Mouse (Mus musculus) lung, embryonic 14.5 days (tissue): Measurements from ENCODE around the gene Cd59b. TPM values are rescaled to one million over a fixed set of nuclear protein-coding genes. Genes with fewer than 3 reads are reported as not detected.
"Not testable (repeated sequence)": the region's sequence is repeated elsewhere in the genome, so short reads cannot be mapped to it uniquely, and the experiment has no call there.

Experiments
- ATAC-seq: fragments of 200-750 bp; cut with Nextera tagmentation; 2 replicates; pipeline ENCODE4 v1.8.0; 2017; ENCODE audit warnings: mild to moderate bottlenecking, moderate TSS enrichment, moderate library complexity; ENCODE audit not compliant: insufficient read depth
- DNase-seq: peaks from one replicate; pipeline ENCODE4 v3.0.0-alpha.2; 2015
- H3K27ac ChIP-seq: fragments of 300-500 bp; sonication (generic); 2 replicates; pipeline ENCODE4 v1.5.1; 2014; ENCODE audit warnings: low read depth, mild to moderate bottlenecking, moderate library complexity
- H3K27me3 ChIP-seq: fragments of 300-500 bp; sonication (generic); 2 replicates; pipeline ENCODE4 v1.6.1; 2014; ENCODE audit warnings: low read length, control low read depth; ENCODE audit not compliant: insufficient read depth
- H3K36me3 ChIP-seq: fragments of 300-500 bp; sonication (generic); 2 replicates; pipeline ENCODE4 v1.6.1; 2014; ENCODE audit warnings: control low read depth; ENCODE audit not compliant: insufficient read depth
- H3K4me1 ChIP-seq: fragments of 300-500 bp; sonication (generic); 2 replicates; pipeline ENCODE4 v1.6.1; 2014; ENCODE audit warnings: antibody characterized with exemption, control low read depth; ENCODE audit not compliant: insufficient read depth
- H3K4me2 ChIP-seq: fragments of 300-500 bp; sonication (generic); 2 replicates; pipeline ENCODE4 v1.6.1; 2014; ENCODE audit warnings: mild to moderate bottlenecking
- H3K4me3 ChIP-seq: fragments of 300-500 bp; sonication (generic); 2 replicates; pipeline ENCODE4 v1.5.1; 2014; ENCODE audit warnings: low read depth, low read length
- H3K9ac ChIP-seq: fragments of 300-500 bp; sonication (generic); 2 replicates; pipeline ENCODE4 v1.6.1; 2014
- H3K9me3 ChIP-seq: fragments of 300-500 bp; sonication (generic); 2 replicates; pipeline ENCODE4 v1.6.1; 2016; ENCODE audit warnings: low read depth, low read length, control low read depth
- CTCF ChIP-seq: IDR thresholded peaks from 2 replicates; pipeline ENCODE4 v1.5.1; 2016; ENCODE audit warnings: antibody characterized with exemption, low read depth
- WGBS: fragments of 180-500 bp; shearing (Covaris S2); extraction: QIAGEN DNeasy Blood & Tissue Kit; methylation state at CpG from one replicate; pipeline ENCODE4 v1.1.7; 2014; 5-methylcytosine and 5-hydroxymethylcytosine counted together
- polyA plus RNA-seq: library from polyadenylated mRNA; unstranded; fragments of >200 nt; fragmentation: Nextera tagmentation; extraction: Ambion mirVana; gene quantifications from 2 replicates; pipeline ENCODE4 v1.2.1, GENCODE M21; 2014

The Cd59b gene
- polyA plus RNA-seq, 1 experiment from 2014 or later, result 4.5 TPM

- TF ChIP-seq CTCF, result no peak
- Histone ChIP-seq H3K4me2 (no peak overlapping the region), H3K9me3 (no peaks in the 10 kb centered on the region), H3K4me3 (no peak overlapping the region), H3K36me3 (no peaks in the 10 kb centered on the region), H3K27ac (no peak overlapping the region), H3K27me3 (no peaks in the 10 kb centered on the region), H3K4me1 (0 out of 2 replicates have a peak, but pooled peaks cover 6% of the 10 kb centered on the region), H3K9ac (no peak overlapping the region)
- DNase-seq (no peak), ATAC-seq (no peak)
- 42% methylated on average over 1 of the region's 1 CpGs for WGBS
Observed at GRCm38 (mm10) chr2:104099946-104100345, 30.3 kb downstream of the Cd59b start.

DNA sequence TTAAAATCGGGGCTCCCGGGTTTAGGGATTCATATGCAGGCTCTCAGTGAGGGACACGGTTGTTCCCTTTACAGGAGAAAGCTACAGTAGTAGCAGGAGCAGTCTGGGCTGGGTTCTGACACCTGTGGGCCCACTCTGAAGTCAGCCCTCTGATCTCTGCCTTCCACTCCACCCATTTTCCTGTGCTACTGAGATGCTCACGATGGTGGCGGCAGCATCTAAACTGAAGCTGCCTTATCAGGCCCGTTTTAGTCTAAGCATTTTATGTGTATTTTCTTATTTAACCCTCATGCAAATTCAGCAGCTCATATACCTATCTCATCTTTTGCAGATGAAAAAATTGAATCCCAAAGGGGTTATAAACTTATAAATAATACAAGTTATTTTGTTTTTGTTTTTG, 35.2 kb downstream of the Cd59b start:
- Histone ChIP-seq H3K9me3 (no peaks in the 10 kb centered on the region), H3K27me3 (no peaks in the 10 kb centered on the region), H3K4me2 (no peak overlapping the region), H3K4me1 (no peaks in the 10 kb centered on the region), H3K4me3 (no peak overlapping the region), H3K9ac (no peak overlapping the region), H3K36me3 (no peaks in the 10 kb centered on the region), H3K27ac (no peak overlapping the region)
- 79% methylated on average over 6 of the region's 6 CpGs for WGBS
- ATAC-seq (no peak), DNase-seq (no peak)
- TF ChIP-seq CTCF, result no peak

DNA sequence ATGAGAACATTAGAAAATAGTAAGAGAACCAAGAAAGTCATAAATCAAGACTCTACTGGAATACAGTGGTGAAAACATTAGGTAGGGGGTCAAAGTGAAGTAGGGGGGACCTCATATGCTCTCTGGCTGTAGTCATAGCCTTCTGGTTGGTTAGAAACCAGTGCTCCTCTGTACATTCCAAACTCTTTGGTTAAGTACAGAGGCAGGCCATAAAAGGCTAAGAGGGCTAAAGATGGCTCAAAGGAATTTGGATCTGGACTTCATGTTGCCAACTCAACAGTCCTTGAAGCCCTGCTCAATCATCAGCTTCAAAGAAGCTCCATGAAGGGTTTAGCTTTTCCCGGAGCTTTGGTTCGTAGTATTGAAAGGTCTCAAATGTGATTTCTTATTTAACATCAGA, 39.4 kb downstream of the Cd59b start:
- not testable (repeated sequence) for H3K9ac ChIP-seq, H3K4me1 ChIP-seq, H3K4me2 ChIP-seq, H3K4me3 ChIP-seq, DNase-seq, ATAC-seq, H3K27me3 ChIP-seq, H3K27ac ChIP-seq, H3K9me3 ChIP-seq, H3K36me3 ChIP-seq
- 78% methylated on average over 2 of the region's 2 CpGs for WGBS

DNA sequence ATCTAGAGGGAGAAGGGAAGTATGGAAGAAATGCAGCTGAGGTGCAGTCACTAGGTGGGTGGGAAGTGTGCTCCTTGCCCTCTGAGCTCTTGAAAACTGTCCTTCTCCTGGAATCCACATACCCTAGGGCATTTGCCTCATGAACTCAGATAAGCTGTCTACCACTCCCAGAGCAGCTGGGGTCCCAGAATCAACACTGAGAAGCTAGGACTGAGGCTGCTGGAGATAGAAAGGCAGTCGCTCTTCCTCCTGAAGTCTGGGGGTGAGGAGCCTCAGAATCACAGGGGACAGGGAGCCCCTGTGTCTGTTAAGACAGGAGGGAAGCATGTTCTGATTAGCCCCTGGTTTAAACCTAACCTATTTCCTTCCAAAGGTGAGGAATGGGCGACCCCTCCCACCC, 39.9 kb downstream of the Cd59b start:
- no peaks in the 10 kb centered on the region for H3K36me3 ChIP-seq
- H3K9me3 ChIP-seq, result no peaks in the 10 kb centered on the region
- ATAC-seq (no peak), DNase-seq (no peak)
- 51% methylated on average over 2 of the region's 2 CpGs for WGBS
- TF ChIP-seq CTCF, result no peak
- no peaks in the 10 kb centered on the region for H3K4me1 ChIP-seq
- no peak overlapping the region for H3K4me3 ChIP-seq
- peak overlapping the region; percentile 6; the same call in 1 of the 2 replicates for H3K27ac ChIP-seq
- H3K9ac ChIP-seq, result no peak overlapping the region
- H3K27me3 ChIP-seq, result no peaks in the 10 kb centered on the region
- no peak overlapping the region for H3K4me2 ChIP-seq

- Histone ChIP-seq H3K27me3 (no peaks in the 10 kb centered on the region), H3K9me3 (no peaks in the 10 kb centered on the region), H3K36me3 (no peaks in the 10 kb centered on the region), H3K4me1 (no peaks in the 10 kb centered on the region), H3K9ac (no peak overlapping the region), H3K4me3 (no peak overlapping the region), H3K27ac (peak overlapping the region; percentile 6; the same call in 1 of the 2 replicates), H3K4me2 (no peak overlapping the region)
- TF ChIP-seq CTCF, result no peak
- DNase-seq (no peak), ATAC-seq (no peak)
- 83% methylated on average over 4 of the region's 4 CpGs for WGBS
Observed at GRCm38 (mm10) chr2:104110031-104110430, 40.4 kb downstream of the Cd59b start.

DNA sequence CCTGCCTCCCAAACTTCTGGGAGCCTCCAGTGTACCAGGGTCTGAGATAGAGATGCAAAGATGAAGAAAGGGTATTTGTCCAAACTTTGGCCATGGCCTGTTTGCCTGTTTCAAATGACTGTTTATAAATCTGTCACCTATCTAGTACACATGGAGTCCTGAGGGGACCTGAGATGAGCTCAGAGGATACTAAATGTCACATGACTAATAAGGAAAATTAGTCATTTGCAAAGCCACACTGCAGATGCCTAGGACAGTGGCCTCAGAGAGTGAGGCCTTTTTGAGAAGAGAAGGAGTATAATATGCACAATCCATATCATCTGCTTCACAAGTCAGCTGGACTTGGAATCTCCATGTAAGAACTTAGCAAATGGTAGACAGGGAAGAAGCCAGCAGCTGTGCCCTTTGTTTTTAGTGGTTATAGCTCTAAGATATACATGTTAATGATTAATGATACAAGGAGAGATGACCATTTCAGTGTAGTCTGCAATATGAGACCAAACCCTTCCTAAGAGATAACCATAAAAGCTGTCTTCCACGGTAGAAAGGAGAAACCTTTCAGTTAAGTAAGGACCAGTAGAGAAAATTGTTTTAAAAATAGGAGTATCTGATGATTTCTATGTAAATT, 41.6 kb downstream of the Cd59b start:
- not testable (repeated sequence) for H3K27me3 ChIP-seq, H3K4me3 ChIP-seq, H3K27ac ChIP-seq, ATAC-seq, H3K4me2 ChIP-seq, H3K9ac ChIP-seq, H3K36me3 ChIP-seq, DNase-seq, H3K9me3 ChIP-seq, H3K4me1 ChIP-seq
- WGBS, result no CpG with 5 or more reads among the region's 1 CpGs

GRCm38 (mm10) chr2:104113563-104113962, 43.9 kb downstream of the Cd59b start:
- not testable (repeated sequence) for H3K4me3 ChIP-seq, H3K27ac ChIP-seq, H3K9ac ChIP-seq, DNase-seq, H3K27me3 ChIP-seq, H3K4me1 ChIP-seq, H3K9me3 ChIP-seq, H3K36me3 ChIP-seq, ATAC-seq, H3K4me2 ChIP-seq

- Histone ChIP-seq H3K9ac (no peak overlapping the region), H3K27ac (no peak overlapping the region), H3K4me3 (no peak overlapping the region), H3K27me3 (no peaks in the 10 kb centered on the region), H3K36me3 (no peaks in the 10 kb centered on the region), H3K9me3 (no peaks in the 10 kb centered on the region), H3K4me2 (no peak overlapping the region), H3K4me1 (no peaks in the 10 kb centered on the region)
- ATAC-seq (no peak), DNase-seq (no peak)
- TF ChIP-seq CTCF, result no peak
- 77% methylated on average over 3 of the region's 3 CpGs for WGBS
Observed at GRCm38 (mm10) chr2:104114898-104115297, 45.2 kb downstream of the Cd59b start.

- not testable (repeated sequence) for H3K4me3 ChIP-seq, ATAC-seq, DNase-seq, H3K9ac ChIP-seq, H3K9me3 ChIP-seq, H3K4me2 ChIP-seq, H3K4me1 ChIP-seq, H3K27me3 ChIP-seq, H3K27ac ChIP-seq, H3K36me3 ChIP-seq
Observed at GRCm38 (mm10) chr2:104117173-104117572, 47.5 kb downstream of the Cd59b start.
